Mouse (Mus musculus) layer of hippocampus, postnatal 36 days (tissue): ENCODE results near the gene Prkn. TPM values are rescaled to one million over a fixed set of nuclear protein-coding genes. Genes with fewer than 3 reads are reported as not detected.

Source experiments
- DNase-seq, 2 experiments: peaks; one replicate each; pipeline ENCODE4 v3.0.0; 2022
- total RNA-seq, 2 experiments: library from RNA; stranded (reverse); gene quantifications; 2 replicates each; pipeline ENCODE4 v1.2.3; 2021

The Prkn gene
- total RNA-seq, 2 experiments from 2014 or later = 17.3 to 17.9 TPM

- DNase-seq = no peak
These were observed 571.2 kb downstream of the Prkn start for GRCm38 (mm10) chr17:11411414-11411813.

- DNase-seq = no peak
These were observed 573.5 kb downstream of the Prkn start for GRCm38 (mm10) chr17:11413688-11414087.

- no peak for DNase-seq
These were observed 574.1 kb downstream of the Prkn start for GRCm38 (mm10) chr17:11414288-11414687.

- DNase-seq = no peak
These were observed 577.0 kb downstream of the Prkn start for GRCm38 (mm10) chr17:11417150-11417549.

- DNase-seq = no peak
These were observed 579.3 kb downstream of the Prkn start for GRCm38 (mm10) chr17:11419484-11419883.

- no peak for DNase-seq
These were observed 580.7 kb downstream of the Prkn start for GRCm38 (mm10) chr17:11420839-11421238.

- DNase-seq = no peak
These were observed 581.2 kb downstream of the Prkn start for GRCm38 (mm10) chr17:11421264-11421940.

- DNase-seq = no peak
These were observed 591.1 kb downstream of the Prkn start for GRCm38 (mm10) chr17:11431323-11431722.

- no peak for DNase-seq
These were observed 592.4 kb downstream of the Prkn start for GRCm38 (mm10) chr17:11432593-11432992.

GRCm38 (mm10) chr17:11462721-11463120, 622.5 kb downstream of the Prkn start:
- no peak for DNase-seq

- no peak for DNase-seq
These were observed 625.9 kb downstream of the Prkn start for GRCm38 (mm10) chr17:11466095-11466494.

GRCm38 (mm10) chr17:11468624-11469023, 628.4 kb downstream of the Prkn start:
- no peak for DNase-seq

- no peak for DNase-seq
These were observed 642.8 kb downstream of the Prkn start for GRCm38 (mm10) chr17:11483032-11483431.

- no peak for DNase-seq
These were observed 649.9 kb downstream of the Prkn start for GRCm38 (mm10) chr17:11490051-11490450.

- no peak for DNase-seq
These were observed 662.4 kb downstream of the Prkn start for GRCm38 (mm10) chr17:11502556-11502955.

- no peak for DNase-seq
These were observed 664.3 kb downstream of the Prkn start for GRCm38 (mm10) chr17:11504496-11504895.

- DNase-seq = peak; percentile 12 to 28
These were observed 666.9 kb downstream of the Prkn start for GRCm38 (mm10) chr17:11507082-11507481.

GRCm38 (mm10) chr17:11510081-11510480, 669.9 kb downstream of the Prkn start:
- DNase-seq = no peak

- DNase-seq = no peak
These were observed 674.0 kb downstream of the Prkn start for GRCm38 (mm10) chr17:11514032-11514761.

- no peak for DNase-seq
These were observed 675.4 kb downstream of the Prkn start for GRCm38 (mm10) chr17:11515619-11516018.

GRCm38 (mm10) chr17:11516165-11516564, 676.0 kb downstream of the Prkn start:
- DNase-seq = no peak

GRCm38 (mm10) chr17:11532066-11532465, 691.9 kb downstream of the Prkn start:
- no peak for DNase-seq

- DNase-seq = no peak
These were observed 692.6 kb downstream of the Prkn start for GRCm38 (mm10) chr17:11532748-11533147.

- no peak for DNase-seq
These were observed 693.7 kb downstream of the Prkn start for GRCm38 (mm10) chr17:11533835-11534234.
